Mouse (Mus musculus): ENCODE data around the gene Gm21897.

DNA sequence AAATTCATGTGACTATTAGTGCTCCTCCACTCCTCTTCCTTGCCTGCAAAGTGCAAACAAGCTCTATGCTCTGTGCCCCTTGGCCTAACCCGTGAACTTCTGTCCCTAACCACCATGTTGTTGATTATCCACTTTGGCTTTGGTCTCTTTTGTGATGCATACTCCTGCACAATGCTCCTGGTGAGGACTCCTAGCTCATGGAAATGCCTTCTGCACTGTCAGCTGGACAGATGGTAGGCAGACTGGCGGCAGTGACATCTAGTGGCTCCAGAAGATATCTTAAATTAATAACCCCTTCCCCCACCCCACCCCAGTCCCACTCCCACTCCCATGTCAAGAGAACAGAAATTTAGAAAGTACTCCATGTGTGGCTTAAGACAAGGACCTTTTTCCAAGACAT, 35.1 kb downstream of the Gm21897 start:
- TF ChIP-seq CTCF (IDR thresholded peaks at IDR 0.05; ENCODE audit: insufficient read depth, low read depth, low read length) (no peak), POLR2A (IDR thresholded peaks at IDR 0.05; ENCODE audit: insufficient read depth, low read depth, low read length) (no peak)
